Mouse (Mus musculus): ENCODE measurements around the gene Eral1. TPM values are rescaled to one million over a fixed set of nuclear protein-coding genes. Genes with fewer than 3 reads are reported as not detected.
"Not testable (repeated sequence)": the region's sequence is repeated elsewhere in the genome, so short reads cannot be mapped to it uniquely, and the experiment has no call there.

The Eral1 gene
- polyA plus RNA-seq, 1 experiment from 2014 or later = 40.6 TPM

DNA sequence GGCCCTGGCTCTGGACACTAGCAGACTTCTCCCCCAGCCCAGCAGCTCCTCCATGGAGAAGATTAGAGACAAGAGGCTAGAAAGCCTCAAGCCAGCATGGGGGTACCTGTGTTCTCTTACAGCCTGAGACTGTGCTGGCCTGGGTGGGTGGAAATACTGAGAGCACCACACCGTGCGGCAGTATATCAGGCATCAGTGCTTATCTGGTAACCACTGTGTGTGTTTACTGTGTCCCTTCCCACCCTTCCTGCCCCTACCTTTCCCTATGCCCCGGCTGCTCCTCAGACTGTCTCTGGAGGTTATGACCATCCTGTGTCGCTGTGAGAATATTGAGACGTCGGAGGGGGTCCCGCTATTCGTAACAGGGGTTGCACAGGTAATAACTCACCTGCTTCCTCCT is 27.1 kb downstream of the Eral1 start:
- Histone ChIP-seq H3K27ac (no peak overlapping the region), H3K36me3 (peaks cover 88% of the 10 kb centered on the region), H3K4me3 (no peak overlapping the region), H3K27me3 (ENCODE audit: insufficient read depth, poor library complexity, severe bottlenecking) (no peaks in the 10 kb centered on the region), H3K9me3 (no peaks in the 10 kb centered on the region), H3K4me1 (replicated peaks) (no peaks in the 10 kb centered on the region)
- 94% methylated on average over 8 of the region's 8 CpGs for WGBS
- DNase-seq (ENCODE audit: low spot score) = no peak

DNA sequence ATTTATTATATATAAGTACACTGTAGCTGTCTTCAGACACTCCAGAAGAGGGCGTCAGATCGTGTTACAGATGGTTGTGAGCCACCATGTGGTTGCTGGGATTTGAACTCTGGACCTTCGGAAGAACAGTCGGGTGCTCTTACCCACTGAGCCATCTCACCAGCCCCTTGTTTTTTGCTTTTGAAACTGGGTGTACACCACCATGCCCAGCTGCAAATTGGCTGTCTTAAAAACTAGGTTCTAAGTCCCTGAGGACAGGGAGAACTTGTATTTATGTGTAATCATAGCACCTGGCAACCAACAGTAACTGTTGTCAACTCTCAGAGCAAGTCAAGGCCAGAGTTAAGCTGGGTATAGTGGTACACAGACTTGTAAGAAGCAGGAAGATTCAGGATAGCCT is 31.5 kb downstream of the Eral1 start:
- H3K4me1 ChIP-seq (replicated peaks); H3K27me3 ChIP-seq (ENCODE audit: insufficient read depth, poor library complexity, severe bottlenecking); H3K4me3 ChIP-seq; H3K9me3 ChIP-seq; H3K27ac ChIP-seq; DNase-seq (ENCODE audit: low spot score): not testable (repeated sequence)
- WGBS = 86% methylated on average over 4 of the region's 4 CpGs
- peaks cover 70% of the 10 kb centered on the region for H3K36me3 ChIP-seq

DNA sequence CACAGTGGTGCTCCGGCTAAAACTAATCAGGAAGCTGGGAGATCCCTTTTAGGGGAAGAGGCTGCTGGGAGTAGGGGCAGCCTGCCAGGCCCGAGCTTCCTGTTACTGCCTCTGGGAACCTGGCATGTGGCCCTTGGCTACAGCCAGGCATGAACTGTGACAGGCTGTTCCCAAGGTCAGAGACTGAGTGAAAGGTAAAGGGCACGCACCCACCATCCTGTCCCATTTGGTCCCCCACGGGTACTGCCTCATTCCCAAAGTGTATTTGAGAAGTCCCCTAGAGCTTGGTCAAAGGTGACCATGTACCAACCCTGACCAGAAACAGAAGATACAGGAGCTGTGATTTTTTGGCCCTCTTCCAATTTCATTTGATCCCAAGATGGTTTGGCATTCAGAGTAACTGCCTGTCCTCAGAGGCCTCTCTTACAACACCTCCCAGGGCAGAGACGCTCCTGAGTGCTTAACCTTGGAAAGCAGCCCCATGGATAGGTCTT is 35.4 kb downstream of the Eral1 start:
- Histone ChIP-seq H3K9me3 (0 out of 2 replicates have a peak, but pooled peaks cover 6% of the 10 kb centered on the region), H3K27ac (no peak overlapping the region), H3K4me3 (no peak overlapping the region), H3K27me3 (ENCODE audit: insufficient read depth, poor library complexity, severe bottlenecking) (no peaks in the 10 kb centered on the region), H3K36me3 (peaks cover 70% of the 10 kb centered on the region), H3K4me1 (replicated peaks) (0 out of 2 replicates have a peak, but pooled peaks cover 5% of the 10 kb centered on the region)
- WGBS = 84% methylated on average over 5 of the region's 5 CpGs
- DNase-seq (ENCODE audit: low spot score) = no peak

DNA sequence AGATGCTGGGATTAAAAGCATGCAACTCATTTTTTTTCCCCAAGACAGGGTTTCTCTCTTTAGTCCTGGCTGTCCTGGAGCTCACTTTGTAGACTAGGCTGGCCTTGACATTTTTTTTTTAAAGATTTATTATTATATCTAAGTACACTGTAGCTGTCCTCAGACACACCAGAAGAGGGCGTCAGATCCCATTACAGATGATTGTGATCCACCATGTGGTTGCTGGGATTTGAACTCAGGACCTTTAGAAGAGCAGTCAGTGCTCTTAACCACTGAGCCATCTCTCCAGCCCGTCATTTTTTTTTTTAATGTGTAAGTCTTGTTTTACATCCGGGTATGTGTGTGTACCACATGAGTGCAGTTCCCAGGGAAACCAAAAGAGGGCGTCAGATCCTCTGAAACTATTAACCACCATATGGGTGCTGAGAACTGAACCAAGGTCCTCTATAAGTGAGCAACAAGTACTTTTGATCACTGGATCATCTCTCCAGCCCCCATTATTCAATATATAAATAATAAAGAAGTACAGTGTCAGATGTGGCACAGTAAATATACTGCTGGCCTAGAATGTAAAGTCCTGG is 37.8 kb downstream of the Eral1 start:
- Histone ChIP-seq H3K36me3 (peaks cover 60% of the 10 kb centered on the region), H3K4me1 (replicated peaks) (peaks cover 26% of the 10 kb centered on the region)
- WGBS = 94% methylated on average over 4 of the region's 4 CpGs
- not testable (repeated sequence) for H3K4me3 ChIP-seq; H3K27me3 ChIP-seq (ENCODE audit: insufficient read depth, poor library complexity, severe bottlenecking); H3K27ac ChIP-seq; H3K9me3 ChIP-seq; DNase-seq (ENCODE audit: low spot score)

DNA sequence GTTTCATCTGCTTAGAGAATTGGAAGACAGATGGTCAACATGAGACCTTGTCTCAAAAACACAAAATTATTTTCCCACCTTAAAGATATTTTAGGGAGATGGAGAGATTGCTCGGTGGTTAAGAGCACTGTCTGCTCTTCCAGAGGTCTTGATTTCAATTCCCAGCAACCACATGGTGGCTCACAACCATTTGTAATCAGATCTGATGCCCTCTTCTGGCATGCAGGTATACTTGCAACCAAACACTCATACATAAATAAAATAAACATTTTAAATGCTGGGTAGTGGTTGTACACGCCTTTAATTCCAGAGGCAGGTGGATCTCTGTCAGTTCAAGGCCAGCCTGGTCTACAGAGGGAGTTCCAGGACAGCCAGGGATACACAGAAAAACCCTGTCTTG is 39.3 kb downstream of the Eral1 start:
- H3K36me3 ChIP-seq = peaks cover 49% of the 10 kb centered on the region
- H3K4me3 ChIP-seq = no peak overlapping the region
- H3K27me3 ChIP-seq (ENCODE audit: insufficient read depth, poor library complexity, severe bottlenecking) = no peaks in the 10 kb centered on the region
- H3K4me1 ChIP-seq (replicated peaks) = peaks cover 31% of the 10 kb centered on the region
- WGBS = 75% methylated on average over 2 of the region's 2 CpGs
- no peak for DNase-seq (ENCODE audit: low spot score)
- 0 out of 2 replicates have a peak, but pooled peaks cover 6% of the 10 kb centered on the region for H3K9me3 ChIP-seq
- no peak overlapping the region for H3K27ac ChIP-seq

DNA sequence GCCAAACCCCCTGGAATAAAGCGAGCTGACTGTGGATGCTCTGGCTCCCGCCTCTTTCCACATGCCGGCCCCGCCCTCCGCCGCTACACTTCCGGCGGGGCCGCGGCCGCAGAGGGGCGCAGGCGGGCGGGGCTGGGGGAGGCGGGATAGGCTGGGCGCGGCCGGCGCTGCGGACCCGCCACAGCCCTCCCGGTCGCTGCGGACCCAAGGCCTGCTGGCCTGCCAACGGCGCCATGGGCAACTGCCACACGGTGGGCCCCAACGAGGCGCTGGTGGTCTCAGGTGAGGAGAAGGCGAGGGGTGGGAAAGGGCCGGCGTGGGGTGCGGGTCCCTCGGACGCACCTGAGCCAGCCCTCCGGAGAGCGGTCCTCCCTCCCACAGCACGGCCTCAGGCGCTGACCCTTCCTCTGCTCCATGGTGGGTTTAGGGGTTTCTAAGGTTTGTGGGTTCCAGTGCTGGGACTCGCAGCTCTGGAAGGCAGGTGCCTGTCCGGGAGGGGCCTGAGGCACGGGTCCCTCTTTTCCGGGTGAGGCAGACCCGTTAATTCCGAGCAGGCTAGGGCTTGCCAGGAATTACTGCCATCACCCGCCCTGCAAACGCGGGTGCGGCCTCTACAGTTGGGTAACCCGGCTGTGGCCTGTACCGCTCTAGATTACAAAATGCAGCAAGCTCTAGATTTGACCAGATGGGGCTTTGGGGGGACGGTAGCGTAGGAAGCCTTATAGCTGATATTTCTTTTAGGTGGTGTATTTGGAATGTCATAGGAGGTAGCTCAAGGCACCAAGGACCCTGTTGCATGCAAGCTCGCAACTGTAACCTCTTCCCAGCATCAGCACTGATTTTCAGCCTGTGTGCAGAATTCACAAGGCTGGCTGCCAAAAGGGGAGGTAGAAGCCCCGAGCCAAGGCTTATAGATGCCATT is 42.1 kb downstream of the Eral1 start, which contains the start of gene Flot2:
Gene Flot2, plus strand, starts transcription at position 101 of the 922 bp plus-strand sequence.
- Histone ChIP-seq H3K4me3 (peak within 1 kb of the TSS; percentile 96), H3K27me3 (ENCODE audit: insufficient read depth, poor library complexity, severe bottlenecking) (no peaks in the 10 kb centered on the region; the same call in 1 of the 2 replicates), H3K36me3 (peaks cover 55% of the 10 kb centered on the region), H3K9me3 (0 out of 2 replicates have a peak, but pooled peaks cover 6% of the 10 kb centered on the region), H3K27ac (peak within 1 kb of the TSS; percentile 94), H3K4me1 (replicated peaks) (peaks cover 33% of the 10 kb centered on the region)
- WGBS = 4% methylated on average over 55 of the region's 55 CpGs
- DNase-seq (ENCODE audit: low spot score) = peak; percentile 72

DNA sequence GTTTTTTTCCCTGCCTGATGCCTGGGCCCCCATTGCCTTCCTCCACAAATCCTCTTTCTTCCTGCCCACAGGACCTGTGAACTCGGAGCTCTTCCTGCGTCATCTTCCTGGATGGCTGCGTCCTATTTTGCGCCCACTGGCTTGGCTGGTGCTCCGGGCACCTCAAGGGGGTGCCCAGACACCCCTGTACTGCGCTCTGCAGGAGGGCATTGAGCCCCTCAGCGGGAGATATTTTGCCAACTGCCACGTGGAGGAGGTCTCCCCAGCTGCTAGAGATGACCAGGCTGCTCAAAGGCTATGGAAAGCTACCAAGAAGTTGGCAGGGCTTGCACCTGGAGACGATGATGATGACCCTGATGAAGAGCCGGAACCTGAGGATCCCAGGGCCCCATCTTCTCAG is 43.4 kb downstream of the Eral1 start:
- Histone ChIP-seq H3K27ac (no peak overlapping the region), H3K27me3 (ENCODE audit: insufficient read depth, poor library complexity, severe bottlenecking) (no peaks in the 10 kb centered on the region; the same call in 1 of the 2 replicates), H3K4me1 (replicated peaks) (peaks cover 46% of the 10 kb centered on the region), H3K36me3 (peaks cover 42% of the 10 kb centered on the region), H3K9me3 (no peaks in the 10 kb centered on the region), H3K4me3 (0 out of 2 replicates have a peak overlapping the region, but pooled peaks have one; percentile 9)
- WGBS = 84% methylated on average over 10 of the region's 10 CpGs
- DNase-seq (ENCODE audit: low spot score) = no peak

DNA sequence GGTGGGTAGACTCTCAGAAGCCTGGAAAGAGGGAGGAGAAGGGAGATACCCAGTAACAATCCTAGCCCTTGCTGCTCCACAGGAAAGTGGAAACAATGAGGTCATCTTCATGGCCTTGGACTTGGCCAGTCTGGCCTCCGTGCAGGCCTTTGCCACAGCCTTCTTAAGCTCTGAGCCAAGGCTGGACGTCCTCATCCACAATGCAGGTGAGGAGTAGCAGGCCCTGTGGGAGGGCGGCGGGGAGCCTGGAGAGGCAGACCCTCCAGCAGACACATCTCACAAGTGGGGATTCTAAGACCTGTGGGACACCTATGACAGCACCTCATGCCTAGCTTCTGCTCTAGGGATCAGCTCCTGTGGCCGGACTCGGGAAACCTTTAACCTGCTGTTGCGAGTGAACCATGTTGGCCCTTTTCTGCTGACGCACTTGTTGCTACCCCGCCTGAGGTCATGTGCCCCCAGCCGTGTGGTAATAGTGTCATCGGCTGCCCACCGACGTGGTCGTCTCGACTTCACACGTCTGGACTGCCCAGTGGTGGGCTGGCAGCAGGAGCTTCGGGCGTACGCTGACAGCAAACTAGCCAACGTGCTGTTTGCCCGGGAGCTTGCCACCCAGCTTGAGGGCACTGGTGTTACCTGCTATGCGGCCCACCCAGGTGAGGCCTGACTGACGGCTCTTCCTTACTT is 46.1 kb downstream of the Eral1 start:
- Histone ChIP-seq H3K9me3 (no peaks in the 10 kb centered on the region), H3K4me3 (no peak overlapping the region), H3K27ac (no peak overlapping the region), H3K27me3 (ENCODE audit: insufficient read depth, poor library complexity, severe bottlenecking) (no peaks in the 10 kb centered on the region; the same call in 1 of the 2 replicates), H3K36me3 (peaks cover 32% of the 10 kb centered on the region), H3K4me1 (replicated peaks) (peaks cover 56% of the 10 kb centered on the region)
- no peak for DNase-seq (ENCODE audit: low spot score)
- WGBS = 92% methylated on average over 23 of the region's 23 CpGs

DNA sequence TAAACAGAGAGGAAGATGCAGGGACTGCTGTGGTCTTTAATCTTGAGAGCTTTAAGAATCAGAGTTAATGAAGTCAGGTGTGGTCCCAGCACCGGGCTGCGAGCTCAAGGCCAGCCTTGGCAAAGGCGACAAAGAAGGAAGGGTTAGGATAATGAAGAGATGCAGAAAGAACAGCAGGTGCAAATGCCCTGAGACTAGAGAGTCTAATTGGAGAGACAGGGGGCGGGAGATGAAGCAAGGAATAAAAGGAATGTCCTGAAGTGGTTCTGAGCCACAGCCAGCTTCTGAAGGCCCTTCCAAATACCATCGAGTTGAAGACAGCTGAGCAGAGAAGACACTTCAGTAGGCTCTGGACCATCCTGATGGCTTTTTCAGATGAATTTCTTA is 47.4 kb downstream of the Eral1 start:
- Histone ChIP-seq H3K4me3 (peak overlapping the region; percentile 69), H3K27ac (peak overlapping the region; percentile 93), H3K4me1 (replicated peaks) (peaks cover 44% of the 10 kb centered on the region), H3K27me3 (ENCODE audit: insufficient read depth, poor library complexity, severe bottlenecking) (no peaks in the 10 kb centered on the region; the same call in 1 of the 2 replicates), H3K9me3 (no peaks in the 10 kb centered on the region), H3K36me3 (peaks cover 44% of the 10 kb centered on the region)
- WGBS = 16% methylated on average over 5 of the region's 5 CpGs
- no peak for DNase-seq (ENCODE audit: low spot score)

DNA sequence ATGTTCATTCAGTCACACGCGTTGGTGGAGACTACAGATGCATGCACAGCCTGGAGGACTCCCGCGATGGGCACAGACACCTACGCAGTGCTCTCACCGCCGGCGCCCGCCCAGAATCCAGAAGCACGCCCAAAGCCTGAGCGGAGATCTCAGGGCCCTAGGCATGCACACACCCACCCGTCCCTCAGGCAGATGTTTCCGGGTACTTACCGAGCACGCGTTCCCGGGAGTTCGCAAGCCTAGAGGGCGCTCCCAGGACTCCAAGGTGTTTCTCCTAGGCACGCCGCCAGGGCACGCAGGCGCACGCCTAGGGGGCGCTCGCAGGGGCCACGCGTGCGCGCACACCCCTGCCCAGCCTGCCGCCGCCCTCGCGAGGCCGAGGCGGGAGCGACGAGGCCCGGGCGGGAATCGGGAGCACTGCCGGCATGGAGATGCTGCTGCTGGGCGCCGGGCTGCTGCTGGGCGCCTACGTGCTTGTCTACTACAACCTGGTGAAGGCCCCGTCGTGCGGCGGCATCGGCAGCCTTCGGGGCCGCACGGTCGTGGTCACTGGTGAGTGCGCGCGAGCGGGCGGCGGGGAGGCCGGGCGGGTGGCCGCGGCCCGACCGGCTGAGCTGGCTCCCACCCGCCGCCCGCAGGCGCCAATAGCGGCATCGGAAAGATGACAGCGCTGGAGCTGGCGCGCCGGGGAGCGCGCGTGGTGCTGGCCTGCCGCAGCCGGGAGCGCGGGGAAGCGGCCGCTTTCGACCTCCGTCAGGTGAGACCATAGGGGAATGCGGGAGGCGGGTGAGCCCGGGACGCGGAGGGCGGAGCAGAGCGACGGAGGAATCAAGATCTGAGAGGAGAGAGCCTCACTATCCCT is 48.0 kb downstream of the Eral1 start, which contains the start of gene Dhrs13:
Gene Dhrs13, plus strand, starts transcription at position 334 of the 862 bp plus-strand sequence.
- Histone ChIP-seq H3K27me3 (ENCODE audit: insufficient read depth, poor library complexity, severe bottlenecking) (no peaks in the 10 kb centered on the region; the same call in 1 of the 2 replicates), H3K4me3 (peak within 1 kb of the TSS; percentile 69), H3K27ac (peak within 1 kb of the TSS; percentile 93), H3K4me1 (replicated peaks) (peaks cover 37% of the 10 kb centered on the region), H3K36me3 (peaks cover 51% of the 10 kb centered on the region), H3K9me3 (no peaks in the 10 kb centered on the region)
- peak; percentile 92 for DNase-seq (ENCODE audit: low spot score)
- under 1% methylated on average over 96 of the region's 96 CpGs for WGBS

DNA sequence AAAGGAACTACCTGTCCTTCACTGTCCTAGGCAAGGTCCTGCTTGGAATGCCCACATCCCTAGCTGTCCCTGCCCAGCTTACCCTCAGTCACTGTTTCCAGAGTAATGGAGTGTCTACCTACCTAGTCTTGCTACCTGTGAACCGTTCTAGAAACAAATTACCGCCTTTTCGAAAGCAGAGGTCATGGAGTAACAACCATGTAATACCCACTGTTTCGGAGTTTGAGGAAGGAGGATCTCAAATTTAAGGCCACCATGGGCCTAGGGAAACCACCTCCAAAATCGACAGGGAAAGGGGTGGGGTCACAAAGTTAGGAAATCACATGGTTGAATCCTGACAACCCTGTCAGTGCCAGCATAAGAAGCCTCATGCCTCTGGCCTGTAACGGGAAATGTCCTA is 48.8 kb downstream of the Eral1 start:
- Histone ChIP-seq H3K27ac (peak overlapping the region; percentile 93; the same call in 1 of the 2 replicates), H3K36me3 (peaks cover 58% of the 10 kb centered on the region), H3K27me3 (ENCODE audit: insufficient read depth, poor library complexity, severe bottlenecking) (no peaks in the 10 kb centered on the region; the same call in 1 of the 2 replicates), H3K4me3 (peak overlapping the region; percentile 69), H3K4me1 (replicated peaks) (peaks cover 34% of the 10 kb centered on the region), H3K9me3 (no peaks in the 10 kb centered on the region)
- no peak for DNase-seq (ENCODE audit: low spot score)
- WGBS = 38% methylated on average over 6 of the region's 6 CpGs
